Mouse (Mus musculus) thymus, postnatal 25 days (tissue): ENCODE measurements around the gene Rapgef6.

ENCODE experiments used
- DNase-seq: peaks from one replicate; pipeline ENCODE4 v3.0.0; 2022

Rapgef6 gene

GRCm38 (mm10) chr11:54695951-54696350, 173.3 kb downstream of the Rapgef6 start:
- DNase-seq, result no peak

GRCm38 (mm10) chr11:54697611-54698010, 175.0 kb downstream of the Rapgef6 start:
- no peak for DNase-seq

GRCm38 (mm10) chr11:54698636-54699035, 176.0 kb downstream of the Rapgef6 start:
- no peak for DNase-seq

GRCm38 (mm10) chr11:54699972-54700371, 177.3 kb downstream of the Rapgef6 start:
- DNase-seq, result no peak

GRCm38 (mm10) chr11:54701848-54702247, 179.2 kb downstream of the Rapgef6 start:
- no peak for DNase-seq

- peak; percentile 81 for DNase-seq
Measured at GRCm38 (mm10) chr11:54703306-54703705, 180.7 kb downstream of the Rapgef6 start.

GRCm38 (mm10) chr11:54708153-54708552, 185.5 kb downstream of the Rapgef6 start:
- no peak for DNase-seq

GRCm38 (mm10) chr11:54709645-54710044, 187.0 kb downstream of the Rapgef6 start:
- DNase-seq, result no peak

- no peak for DNase-seq
Measured at GRCm38 (mm10) chr11:54710512-54711293, 188.1 kb downstream of the Rapgef6 start.

- DNase-seq, result no peak
Measured at GRCm38 (mm10) chr11:54712849-54713248, 190.2 kb downstream of the Rapgef6 start.

GRCm38 (mm10) chr11:54717893-54718292, 195.2 kb downstream of the Rapgef6 start:
- no peak for DNase-seq

GRCm38 (mm10) chr11:54718601-54719000, 196.0 kb downstream of the Rapgef6 start:
- DNase-seq, result no peak

GRCm38 (mm10) chr11:54722057-54722456, 199.4 kb downstream of the Rapgef6 start:
- DNase-seq, result no peak

- DNase-seq, result no peak
Measured at GRCm38 (mm10) chr11:54724353-54725034, 201.8 kb downstream of the Rapgef6 start.

GRCm38 (mm10) chr11:54726571-54727062, 204.0 kb downstream of the Rapgef6 start:
- DNase-seq, result no peak

- DNase-seq, result peak; percentile 23
Measured at GRCm38 (mm10) chr11:54727327-54727901, 204.8 kb downstream of the Rapgef6 start.

- DNase-seq, result peak; percentile 24
Measured at GRCm38 (mm10) chr11:54728371-54728770, 205.7 kb downstream of the Rapgef6 start.

GRCm38 (mm10) chr11:54729311-54729710, 206.7 kb downstream of the Rapgef6 start:
- DNase-seq, result no peak

GRCm38 (mm10) chr11:54730931-54731330, 208.3 kb downstream of the Rapgef6 start:
- no peak for DNase-seq

- DNase-seq, result no peak
Measured at GRCm38 (mm10) chr11:54731367-54731766, 208.7 kb downstream of the Rapgef6 start.

- DNase-seq, result no peak
Measured at GRCm38 (mm10) chr11:54733546-54733945, 210.9 kb downstream of the Rapgef6 start.

GRCm38 (mm10) chr11:54735114-54735513, 212.5 kb downstream of the Rapgef6 start:
- no peak for DNase-seq

- DNase-seq, result no peak
Measured at GRCm38 (mm10) chr11:54736903-54737302, 214.3 kb downstream of the Rapgef6 start.
